Mouse (Mus musculus) limb, embryonic 11.5 days (tissue): ENCODE measurements around the gene Cox6b2. TPM values are rescaled to one million over a fixed set of nuclear protein-coding genes. Genes with fewer than 3 reads are reported as not detected.

ENCODE experiments used
- ATAC-seq: fragments of 200-750 bp; cut with Nextera tagmentation; 2 replicates; pipeline ENCODE4 v1.8.0; 2017; ENCODE audit warnings: low read depth; ENCODE audit not compliant: insufficient number of reproducible peaks, low FRiP score, low TSS enrichment
- DNase-seq: peaks from one replicate; pipeline ENCODE4 v3.0.0-alpha.2; 2015; ENCODE audit warnings: low spot score
- H3K27ac ChIP-seq: fragments of 300-500 bp; sonication (generic); replicated peaks from 2 replicates; pipeline ENCODE4 v1.5.1; 2014; ENCODE audit warnings: low read depth, mild to moderate bottlenecking, low read length
- H3K27me3 ChIP-seq: fragments of 300-500 bp; sonication (generic); 2 replicates; pipeline ENCODE4 v1.6.1; 2014; ENCODE audit warnings: mild to moderate bottlenecking, low read length, mixed read lengths; ENCODE audit not compliant: control insufficient read depth, insufficient read depth
- H3K36me3 ChIP-seq: fragments of 300-500 bp; sonication (generic); 2 replicates; pipeline ENCODE4 v1.6.1; 2014; ENCODE audit warnings: mild to moderate bottlenecking, low read length, moderate library complexity, mixed read lengths; ENCODE audit not compliant: control insufficient read depth, insufficient read depth
- H3K4me1 ChIP-seq: fragments of 300-500 bp; sonication (generic); 2 replicates; pipeline ENCODE4 v1.6.1; 2014; ENCODE audit warnings: low read length, mixed read lengths; ENCODE audit not compliant: control insufficient read depth, insufficient read depth
- H3K4me2 ChIP-seq: fragments of 300-500 bp; sonication (generic); 2 replicates; pipeline ENCODE4 v1.6.1; 2014; ENCODE audit warnings: low read depth, mild to moderate bottlenecking, moderate library complexity; ENCODE audit not compliant: severe bottlenecking
- H3K4me3 ChIP-seq: fragments of 300-500 bp; sonication (generic); 2 replicates; pipeline ENCODE4 v1.5.1; 2014; ENCODE audit warnings: low read depth, low read length
- H3K9ac ChIP-seq: fragments of 300-500 bp; sonication (generic); 2 replicates; pipeline ENCODE4 v1.6.1; 2014; ENCODE audit warnings: mild to moderate bottlenecking, low read length
- H3K9me3 ChIP-seq: fragments of 300-500 bp; sonication (generic); 2 replicates; pipeline ENCODE4 v1.6.1; 2016; ENCODE audit warnings: low read length; ENCODE audit not compliant: control insufficient read depth
- WGBS: fragments of 180-500 bp; shearing (Covaris S2); extraction: QIAGEN DNeasy Blood & Tissue Kit; methylation state at CpG from one replicate; pipeline ENCODE4 v1.1.7; 2014; 5-methylcytosine and 5-hydroxymethylcytosine counted together
- polyA plus RNA-seq: library from polyadenylated mRNA; unstranded; fragments of >200 nt; fragmentation: Nextera tagmentation; extraction: Ambion mirVana; gene quantifications from 2 replicates; pipeline ENCODE4 v1.2.1, GENCODE M21; 2014

The Cox6b2 gene
- polyA plus RNA-seq, 1 experiment from 2014 or later: 38.4 TPM

DNA sequence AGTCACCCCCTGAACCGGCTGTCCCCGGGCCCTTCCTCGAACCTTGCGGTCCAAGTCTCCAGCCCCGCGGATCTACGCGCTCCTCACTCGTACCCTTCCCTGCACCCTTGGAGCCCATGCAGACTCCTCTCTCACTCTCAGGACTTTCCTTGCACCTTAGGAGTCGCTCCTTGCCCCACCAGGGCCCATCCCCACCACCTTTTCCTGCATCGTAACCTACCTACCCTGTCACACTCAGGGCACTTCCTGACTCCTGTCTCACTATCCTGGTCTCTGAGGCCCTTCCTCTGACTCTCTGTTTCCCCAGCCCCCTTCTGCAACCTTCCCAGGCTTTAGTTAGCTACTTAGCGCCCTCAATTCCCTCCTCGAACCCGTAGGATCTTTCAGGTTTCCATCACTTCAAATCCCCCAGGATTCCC, 12.6 kb downstream of the Cox6b2 start:
- Histone ChIP-seq H3K9me3 (no peaks in the 10 kb centered on the region), H3K4me1 (peaks cover 6% of the 10 kb centered on the region), H3K9ac (peak overlapping the region; percentile 85), H3K27ac (peak overlapping the region; percentile 81), H3K4me3 (peak overlapping the region; percentile 76), H3K4me2 (peak overlapping the region; percentile 85), H3K27me3 (no peaks in the 10 kb centered on the region), H3K36me3 (peaks cover 5% of the 10 kb centered on the region)
- 0% methylated on average over 14 of the region's 14 CpGs for WGBS
- ATAC-seq (no peak; the same call in 1 of the 2 replicates), DNase-seq (no peak)

DNA sequence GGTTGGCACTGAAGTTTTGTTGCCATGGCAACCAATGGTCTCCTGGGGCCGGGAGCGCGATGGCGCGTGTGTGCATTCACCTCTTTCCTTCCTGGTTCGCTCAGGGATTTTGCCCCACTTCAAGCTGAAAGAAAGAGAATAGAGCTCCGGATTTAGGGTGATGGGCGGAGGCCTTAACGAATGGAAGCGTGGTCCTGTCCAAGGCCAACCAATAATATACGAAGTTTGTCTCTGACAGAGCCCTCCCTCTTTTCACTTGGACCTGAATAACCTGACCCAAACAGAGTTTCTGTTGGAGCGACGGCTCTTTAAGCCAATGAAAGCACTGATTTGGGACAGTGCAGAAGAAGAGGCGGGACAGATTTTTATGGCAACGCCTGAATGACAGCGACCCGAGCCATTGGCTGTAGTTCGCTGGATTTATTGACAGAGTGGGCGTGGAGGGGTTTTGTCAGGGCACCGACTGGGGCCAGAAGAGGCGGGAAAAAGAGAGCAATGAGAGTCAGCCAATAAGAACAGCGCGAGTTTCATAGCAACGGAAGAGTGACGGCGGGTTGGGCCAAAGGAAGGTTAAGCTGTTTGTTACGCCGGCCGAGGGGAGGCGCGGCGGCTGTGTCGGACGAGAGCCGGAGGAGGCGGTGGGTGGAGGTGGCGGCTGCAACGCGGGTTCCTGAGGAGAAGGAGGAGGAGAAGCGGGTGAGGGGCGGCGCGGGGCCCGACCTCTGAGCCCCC, 13.2 kb downstream of the Cox6b2 start, which contains the start of gene Kmt5c:
Gene Kmt5c (plus strand): TSS at position 572 of the 732 bp plus-strand sequence.
- peaks cover 5% of the 10 kb centered on the region for H3K36me3 ChIP-seq
- peak within 1 kb of the TSS; percentile 85 for H3K9ac ChIP-seq
- ATAC-seq (peak; percentile 98), DNase-seq (peak; percentile 97)
- H3K4me2 ChIP-seq: peak within 1 kb of the TSS; percentile 85
- H3K4me1 ChIP-seq: peaks cover 6% of the 10 kb centered on the region
- WGBS: under 1% methylated on average over 40 of the region's 44 CpGs
- H3K4me3 ChIP-seq: peak within 1 kb of the TSS; percentile 76
- no peaks in the 10 kb centered on the region for H3K27me3 ChIP-seq
- H3K9me3 ChIP-seq: no peaks in the 10 kb centered on the region
- peak within 1 kb of the TSS; percentile 81 for H3K27ac ChIP-seq

DNA sequence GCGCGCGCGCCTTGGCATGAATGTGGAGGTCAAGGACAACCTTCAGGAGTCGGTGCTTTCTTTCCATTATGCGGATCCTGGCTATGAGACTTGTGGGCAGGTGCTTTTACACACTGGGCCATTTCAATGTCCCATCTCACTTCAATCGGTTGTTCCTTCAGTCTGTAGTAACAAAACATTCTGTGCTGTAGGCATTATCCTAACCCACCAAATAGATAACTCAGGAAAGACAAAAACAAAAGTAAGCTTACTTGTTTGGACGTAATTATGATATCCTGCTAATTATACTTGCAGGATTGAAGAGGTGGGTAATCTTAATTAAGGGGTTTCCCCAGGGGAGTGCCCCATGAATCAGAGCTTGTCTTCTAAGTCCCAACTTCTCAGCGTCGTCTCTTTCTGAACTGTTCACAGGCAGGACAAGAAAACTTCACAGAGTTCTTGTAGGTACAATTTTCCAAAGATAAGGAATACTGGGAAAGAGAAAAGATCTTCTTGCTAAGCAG, 13.8 kb downstream of the Cox6b2 start:
- H3K27me3 ChIP-seq: no peaks in the 10 kb centered on the region
- ATAC-seq (no peak), DNase-seq (no peak)
- peak overlapping the region; percentile 47 for H3K4me2 ChIP-seq
- H3K36me3 ChIP-seq: peaks cover 5% of the 10 kb centered on the region
- peak overlapping the region; percentile 22 for H3K4me3 ChIP-seq
- peaks cover 6% of the 10 kb centered on the region for H3K4me1 ChIP-seq
- peak overlapping the region; percentile 63; the same call in 1 of the 2 replicates for H3K27ac ChIP-seq
- H3K9ac ChIP-seq: no peak overlapping the region; the same call in 1 of the 2 replicates
- no peaks in the 10 kb centered on the region for H3K9me3 ChIP-seq
- 48% methylated on average over 10 of the region's 10 CpGs for WGBS

DNA sequence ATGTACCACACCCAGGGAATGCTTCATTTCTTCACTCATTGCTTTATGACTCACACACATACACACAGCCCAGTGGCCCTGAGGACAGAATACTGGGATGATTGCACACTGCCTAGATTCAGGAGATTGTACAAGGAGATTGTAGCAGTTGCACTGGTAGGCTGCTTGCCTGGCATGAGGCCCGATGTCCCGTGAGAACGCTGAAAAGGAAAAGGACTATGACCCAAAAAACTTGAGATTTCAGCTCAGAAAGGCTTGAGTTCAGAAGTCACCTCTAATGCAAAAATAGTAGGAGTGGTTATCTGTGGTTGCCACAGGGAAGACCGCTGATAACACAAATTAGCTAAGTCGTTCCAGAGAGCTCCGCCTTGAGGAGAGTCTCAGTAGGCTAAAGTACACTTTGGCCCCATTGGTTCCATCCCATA, 19.9 kb downstream of the Cox6b2 start:
- Histone ChIP-seq H3K4me2 (no peak overlapping the region), H3K36me3 (no peaks in the 10 kb centered on the region), H3K4me3 (no peak overlapping the region), H3K9ac (no peak overlapping the region), H3K27ac (no peak overlapping the region), H3K27me3 (no peaks in the 10 kb centered on the region), H3K4me1 (no peaks in the 10 kb centered on the region), H3K9me3 (no peaks in the 10 kb centered on the region)
- WGBS: 69% methylated on average over 6 of the region's 6 CpGs
- no peak for DNase-seq
- ATAC-seq: no peak

DNA sequence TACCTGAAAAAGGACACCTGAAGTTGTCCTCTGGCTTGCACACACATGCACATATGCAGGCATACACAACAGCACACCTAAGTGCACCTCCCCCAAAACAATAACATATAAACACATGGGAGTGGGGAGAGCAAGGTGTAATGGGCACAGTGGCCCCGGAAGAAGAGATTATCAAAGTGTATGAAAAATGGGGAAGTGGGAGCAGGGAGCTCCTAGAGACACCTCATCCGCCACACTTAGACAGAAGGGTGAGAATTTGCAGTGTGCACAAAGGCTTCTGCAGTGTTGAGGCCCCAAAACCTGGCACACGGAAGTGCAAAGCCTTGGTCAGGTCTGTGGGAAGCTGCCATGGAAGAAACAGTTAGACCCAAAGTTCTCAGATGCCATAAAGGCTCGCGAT, 21.8 kb downstream of the Cox6b2 start:
- Histone ChIP-seq H3K9ac (no peak overlapping the region), H3K27me3 (no peaks in the 10 kb centered on the region), H3K27ac (no peak overlapping the region), H3K4me3 (no peak overlapping the region), H3K36me3 (no peaks in the 10 kb centered on the region), H3K4me2 (no peak overlapping the region), H3K9me3 (no peaks in the 10 kb centered on the region), H3K4me1 (no peaks in the 10 kb centered on the region)
- no peak for ATAC-seq
- no peak for DNase-seq
- WGBS: 77% methylated on average over 5 of the region's 5 CpGs

DNA sequence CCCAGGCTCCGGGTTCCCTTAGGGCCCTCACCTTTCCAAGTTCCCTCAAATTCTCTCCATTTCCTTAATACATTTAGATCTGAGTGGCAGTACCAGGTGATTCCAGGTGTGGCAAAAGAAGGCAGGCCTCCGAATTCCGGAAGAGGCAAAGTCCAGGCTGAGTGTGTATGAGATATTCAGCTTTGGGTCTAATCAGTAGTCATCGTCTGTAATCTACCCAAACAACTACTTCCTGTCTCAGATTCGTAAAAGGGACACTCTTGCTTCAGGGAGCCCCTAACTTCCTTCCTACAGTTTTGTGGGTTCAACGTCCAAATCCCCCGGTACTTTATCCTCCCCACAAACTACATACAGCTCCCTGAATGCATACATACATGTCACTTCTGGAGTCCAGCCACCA, 27.7 kb downstream of the Cox6b2 start, which contains the start of gene Tmem150b:
Gene Tmem150b (minus strand): TSS at position 81 of the 400 bp plus-strand sequence.
- no peak for DNase-seq
- Histone ChIP-seq H3K4me1 (no peaks in the 10 kb centered on the region), H3K36me3 (no peaks in the 10 kb centered on the region), H3K9ac (no peak within 1 kb of the TSS), H3K27me3 (no peaks in the 10 kb centered on the region), H3K9me3 (no peaks in the 10 kb centered on the region), H3K4me2 (no peak within 1 kb of the TSS), H3K27ac (no peak within 1 kb of the TSS), H3K4me3 (no peak within 1 kb of the TSS)
- ATAC-seq: no peak
- 83% methylated on average over 7 of the region's 7 CpGs for WGBS

DNA sequence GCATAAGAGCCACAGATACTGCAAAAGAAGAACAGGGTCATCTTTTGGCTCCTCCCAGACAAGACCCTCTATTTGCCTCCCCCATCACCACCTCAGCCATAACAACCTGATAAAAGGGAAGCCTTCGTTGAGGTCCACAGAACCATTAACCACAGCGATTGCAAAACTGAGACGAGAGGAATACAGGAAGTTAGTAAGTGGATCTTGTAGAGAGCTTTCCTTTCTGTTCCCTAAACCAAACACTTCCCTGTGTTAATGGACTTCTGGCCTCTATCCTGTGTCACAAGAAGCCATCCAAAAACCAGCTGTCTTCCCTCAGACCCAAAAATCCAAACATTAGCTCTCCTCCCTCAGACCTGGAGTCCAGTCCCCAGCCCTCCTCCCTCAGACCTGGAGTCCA, 28.5 kb downstream of the Cox6b2 start:
- Histone ChIP-seq H3K4me1 (no peaks in the 10 kb centered on the region), H3K27ac (no peak overlapping the region), H3K9ac (no peak overlapping the region), H3K4me3 (no peak overlapping the region), H3K36me3 (no peaks in the 10 kb centered on the region), H3K9me3 (no peaks in the 10 kb centered on the region), H3K27me3 (no peaks in the 10 kb centered on the region), H3K4me2 (no peak overlapping the region)
- ATAC-seq (no peak), DNase-seq (no peak)
- WGBS: 65% methylated on average over 3 of the region's 3 CpGs

DNA sequence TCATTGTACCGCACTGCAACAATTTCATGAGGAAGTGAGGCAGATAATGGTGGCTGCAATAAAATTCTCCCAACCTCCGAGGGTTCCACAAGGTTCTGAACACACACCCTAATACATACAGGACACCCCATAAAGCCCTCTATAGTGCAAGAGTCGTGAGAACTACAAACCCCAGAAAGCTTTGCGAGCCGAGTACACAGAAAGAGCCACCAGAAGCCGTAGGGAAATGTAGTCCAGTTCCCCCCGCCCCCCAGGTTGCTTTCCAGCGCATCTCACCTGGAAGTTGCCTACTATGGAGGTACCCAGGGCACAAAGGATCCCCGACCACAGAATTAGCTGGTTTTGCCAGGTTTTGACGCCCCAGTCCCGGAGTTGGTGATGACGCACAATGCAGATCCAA, 29.4 kb downstream of the Cox6b2 start:
- Histone ChIP-seq H3K27ac (no peak overlapping the region), H3K4me3 (no peak overlapping the region; the same call in 1 of the 2 replicates), H3K9me3 (no peaks in the 10 kb centered on the region), H3K9ac (peak overlapping the region; percentile 43), H3K4me1 (no peaks in the 10 kb centered on the region), H3K36me3 (no peaks in the 10 kb centered on the region), H3K4me2 (peak overlapping the region; percentile 41), H3K27me3 (no peaks in the 10 kb centered on the region)
- DNase-seq (no peak), ATAC-seq (no peak)
- 38% methylated on average over 12 of the region's 12 CpGs for WGBS
